Mouse (Mus musculus) lung, adult 2 months (tissue): ENCODE measurements around the gene Ust.

Experiments used
- CTCF ChIP-seq: fragments of 200-500 bp; IDR thresholded peaks from 2 replicates; pipeline ENCODE4 v1.5.1; 2011; ENCODE audit warnings: mild to moderate bottlenecking, low read length, control low read depth; ENCODE audit not compliant: insufficient read depth
- POLR2A ChIP-seq: fragments of 200-500 bp; IDR thresholded peaks from 2 replicates; pipeline ENCODE4 v1.6.1; 2011; ENCODE audit warnings: low read depth, mild to moderate bottlenecking, control low read depth, low read length, borderline replicate concordance; ENCODE audit errors: extremely low read depth

GRCm38 (mm10) chr10:8535445-8535844 lies 16.8 kb upstream of the Ust start:
- TF ChIP-seq CTCF: no peak
- TF ChIP-seq POLR2A: no peak
